Mouse (Mus musculus) liver, postnatal 0 days (tissue): ENCODE results near the gene Ntsr1.

Experiments
- CTCF ChIP-seq: sonication (generic); IDR thresholded peaks from 2 replicates; pipeline ENCODE4 v1.5.1; 2016; ENCODE audit warnings: antibody characterized with exemption, low read depth
- EP300 ChIP-seq: IDR thresholded peaks from 2 replicates; pipeline ENCODE4 v1.6.1; 2016; ENCODE audit warnings: antibody characterized with exemption, low read depth, mild to moderate bottlenecking

GRCm38 (mm10) chr2:180455723-180456698 lies 43.8 kb upstream of the Ntsr1 start, which contains the start of gene Slco4a1:
- TF ChIP-seq CTCF (peak; percentile 15; the same call in 1 of the 2 replicates), EP300 (no peak)
